Mouse (Mus musculus): ENCODE measurements around the gene Lrrc52. TPM values are rescaled to one million over a fixed set of nuclear protein-coding genes. Genes with fewer than 3 reads are reported as not detected.

The Lrrc52 gene
- polyA plus RNA-seq, 1 experiment from 2014 or later = 0.22 TPM

- H3K9me3 ChIP-seq = no peaks in the 10 kb centered on the region
- no peak overlapping the region for H3K27ac ChIP-seq
- 50% methylated on average over 5 of the region's 5 CpGs for WGBS
- H3K9ac ChIP-seq = no peak overlapping the region
- no peak overlapping the region for H3K4me2 ChIP-seq
- no peaks in the 10 kb centered on the region for H3K36me3 ChIP-seq
- H3K4me3 ChIP-seq = no peak overlapping the region
- ATAC-seq (ENCODE audit: insufficient number of reproducible peaks, low FRiP score, low TSS enrichment, low read depth) = no peak
- H3K27me3 ChIP-seq = no peaks in the 10 kb centered on the region
- H3K4me1 ChIP-seq = peaks cover 13% of the 10 kb centered on the region; the same call in 1 of the 2 replicates
Measured at GRCm38 (mm10) chr1:167467916-167468315, 1.3 kb upstream of the Lrrc52 start.

- no peak for ATAC-seq (ENCODE audit: insufficient number of reproducible peaks, low FRiP score, low TSS enrichment, low read depth)
- Histone ChIP-seq H3K9ac (no peak overlapping the region), H3K36me3 (no peaks in the 10 kb centered on the region), H3K27me3 (peaks cover 3% of the 10 kb centered on the region; the same call in 1 of the 2 replicates), H3K4me3 (no peak overlapping the region), H3K4me2 (no peak overlapping the region), H3K4me1 (0 out of 2 replicates have a peak, but pooled peaks cover 3% of the 10 kb centered on the region), H3K9me3 (no peaks in the 10 kb centered on the region), H3K27ac (no peak overlapping the region)
- WGBS = 72% methylated on average over 3 of the region's 3 CpGs
Measured at GRCm38 (mm10) chr1:167457311-167457710, 9.3 kb downstream of the Lrrc52 start.

- Histone ChIP-seq H3K27ac (no peak overlapping the region), H3K9ac (no peak overlapping the region), H3K27me3 (peaks cover 12% of the 10 kb centered on the region), H3K4me1 (0 out of 2 replicates have a peak, but pooled peaks cover 3% of the 10 kb centered on the region), H3K9me3 (no peaks in the 10 kb centered on the region), H3K4me3 (no peak overlapping the region), H3K4me2 (no peak overlapping the region), H3K36me3 (no peaks in the 10 kb centered on the region)
- WGBS = 83% methylated on average over 3 of the region's 3 CpGs
- no peak for ATAC-seq (ENCODE audit: insufficient number of reproducible peaks, low FRiP score, low TSS enrichment, low read depth)
Measured at GRCm38 (mm10) chr1:167453048-167453447, 13.5 kb downstream of the Lrrc52 start.

- ATAC-seq (ENCODE audit: insufficient number of reproducible peaks, low FRiP score, low TSS enrichment, low read depth) = no peak
- Histone ChIP-seq H3K36me3 (no peaks in the 10 kb centered on the region), H3K27me3 (peaks cover 17% of the 10 kb centered on the region), H3K9ac (no peak overlapping the region), H3K4me3 (no peak overlapping the region), H3K4me2 (no peak overlapping the region), H3K9me3 (no peaks in the 10 kb centered on the region), H3K27ac (no peak overlapping the region), H3K4me1 (0 out of 2 replicates have a peak, but pooled peaks cover 3% of the 10 kb centered on the region)
- WGBS = 51% methylated on average over 6 of the region's 6 CpGs
Measured at GRCm38 (mm10) chr1:167452456-167452855, 14.1 kb downstream of the Lrrc52 start.

- ATAC-seq (ENCODE audit: insufficient number of reproducible peaks, low FRiP score, low TSS enrichment, low read depth) = no peak
- Histone ChIP-seq H3K4me1 (0 out of 2 replicates have a peak, but pooled peaks cover 3% of the 10 kb centered on the region), H3K9ac (no peak overlapping the region), H3K4me3 (no peak overlapping the region), H3K36me3 (no peaks in the 10 kb centered on the region), H3K27me3 (peaks cover 22% of the 10 kb centered on the region), H3K27ac (no peak overlapping the region), H3K4me2 (no peak overlapping the region), H3K9me3 (no peaks in the 10 kb centered on the region)
- WGBS = 43% methylated on average over 7 of the region's 7 CpGs
Measured at GRCm38 (mm10) chr1:167448598-167448997, 18.0 kb downstream of the Lrrc52 start.

- Histone ChIP-seq H3K4me2 (no peak overlapping the region), H3K27ac (no peak overlapping the region), H3K9me3 (no peaks in the 10 kb centered on the region), H3K27me3 (peaks cover 20% of the 10 kb centered on the region), H3K36me3 (no peaks in the 10 kb centered on the region), H3K4me1 (0 out of 2 replicates have a peak, but pooled peaks cover 3% of the 10 kb centered on the region), H3K4me3 (no peak overlapping the region), H3K9ac (no peak overlapping the region)
- ATAC-seq (ENCODE audit: insufficient number of reproducible peaks, low FRiP score, low TSS enrichment, low read depth) = no peak
- WGBS = 58% methylated on average over 6 of the region's 6 CpGs
Measured at GRCm38 (mm10) chr1:167448088-167448487, 18.5 kb downstream of the Lrrc52 start.

- no peak overlapping the region for H3K4me3 ChIP-seq
- H3K36me3 ChIP-seq = no peaks in the 10 kb centered on the region
- no peak overlapping the region for H3K27ac ChIP-seq
- H3K4me2 ChIP-seq = no peak overlapping the region
- H3K27me3 ChIP-seq = peaks cover 20% of the 10 kb centered on the region
- H3K4me1 ChIP-seq = no peaks in the 10 kb centered on the region
- ATAC-seq (ENCODE audit: insufficient number of reproducible peaks, low FRiP score, low TSS enrichment, low read depth) = no peak
- no peaks in the 10 kb centered on the region for H3K9me3 ChIP-seq
- no peak overlapping the region for H3K9ac ChIP-seq
- WGBS = 77% methylated on average over 6 of the region's 6 CpGs
Measured at GRCm38 (mm10) chr1:167446516-167446915, 20.1 kb downstream of the Lrrc52 start.

- WGBS = 86% methylated on average over 4 of the region's 4 CpGs
- ATAC-seq (ENCODE audit: insufficient number of reproducible peaks, low FRiP score, low TSS enrichment, low read depth) = no peak
- peaks cover 23% of the 10 kb centered on the region for H3K27me3 ChIP-seq
Measured at GRCm38 (mm10) chr1:167445167-167445566, 21.4 kb downstream of the Lrrc52 start.

GRCm38 (mm10) chr1:167438231-167438885, 28.2 kb downstream of the Lrrc52 start:
- Histone ChIP-seq H3K4me2 (no peak overlapping the region), H3K36me3 (no peaks in the 10 kb centered on the region), H3K27ac (no peak overlapping the region), H3K4me1 (no peaks in the 10 kb centered on the region), H3K9me3 (no peaks in the 10 kb centered on the region), H3K4me3 (no peak overlapping the region), H3K27me3 (peaks cover 23% of the 10 kb centered on the region), H3K9ac (no peak overlapping the region)
- no peak for ATAC-seq (ENCODE audit: insufficient number of reproducible peaks, low FRiP score, low TSS enrichment, low read depth)
- WGBS = 44% methylated on average over 9 of the region's 9 CpGs

More at GRCm38 (mm10) chr1:167445167-167445566, 21.4 kb downstream of the Lrrc52 start:
- Histone ChIP-seq H3K4me1 (no peaks in the 10 kb centered on the region), H3K9ac (no peak overlapping the region), H3K9me3 (no peaks in the 10 kb centered on the region), H3K4me2 (no peak overlapping the region), H3K27ac (no peak overlapping the region), H3K36me3 (no peaks in the 10 kb centered on the region), H3K4me3 (no peak overlapping the region)

- peaks cover 23% of the 10 kb centered on the region for H3K27me3 ChIP-seq
- H3K4me1 ChIP-seq = no peaks in the 10 kb centered on the region
- WGBS = 59% methylated on average over 7 of the region's 7 CpGs
Measured at GRCm38 (mm10) chr1:167437091-167437490, 29.5 kb downstream of the Lrrc52 start.

GRCm38 (mm10) chr1:167436186-167436975, 30.2 kb downstream of the Lrrc52 start:
- Histone ChIP-seq H3K27ac (no peak overlapping the region), H3K4me3 (no peak overlapping the region), H3K4me2 (no peak overlapping the region), H3K36me3 (no peaks in the 10 kb centered on the region), H3K27me3 (peaks cover 23% of the 10 kb centered on the region), H3K9ac (no peak overlapping the region), H3K9me3 (no peaks in the 10 kb centered on the region), H3K4me1 (0 out of 2 replicates have a peak, but pooled peaks cover 2% of the 10 kb centered on the region)
- ATAC-seq (ENCODE audit: insufficient number of reproducible peaks, low FRiP score, low TSS enrichment, low read depth) = no peak
- 78% methylated on average over 7 of the region's 7 CpGs for WGBS

More at GRCm38 (mm10) chr1:167437091-167437490, 29.5 kb downstream of the Lrrc52 start:
- no peak overlapping the region for H3K9ac ChIP-seq
- H3K27ac ChIP-seq = no peak overlapping the region
- ATAC-seq (ENCODE audit: insufficient number of reproducible peaks, low FRiP score, low TSS enrichment, low read depth) = no peak
- no peak overlapping the region for H3K4me3 ChIP-seq
- H3K36me3 ChIP-seq = no peaks in the 10 kb centered on the region
- H3K4me2 ChIP-seq = no peak overlapping the region
- H3K9me3 ChIP-seq = no peaks in the 10 kb centered on the region

GRCm38 (mm10) chr1:167434931-167435330, 31.6 kb downstream of the Lrrc52 start:
- no peaks in the 10 kb centered on the region for H3K9me3 ChIP-seq
- WGBS = 88% methylated on average over 4 of the region's 4 CpGs

More at GRCm38 (mm10) chr1:167434931-167435330, 31.6 kb downstream of the Lrrc52 start:
- Histone ChIP-seq H3K27me3 (peaks cover 23% of the 10 kb centered on the region), H3K4me2 (no peak overlapping the region), H3K27ac (no peak overlapping the region), H3K4me3 (no peak overlapping the region), H3K4me1 (peaks cover 4% of the 10 kb centered on the region; the same call in 1 of the 2 replicates), H3K9ac (no peak overlapping the region), H3K36me3 (no peaks in the 10 kb centered on the region)
- ATAC-seq (ENCODE audit: insufficient number of reproducible peaks, low FRiP score, low TSS enrichment, low read depth) = no peak
